Mouse (Mus musculus) embryonic facial prominence, embryonic 12.5 days (tissue): Measurements from ENCODE around the gene H2afx. TPM values are rescaled to one million over a fixed set of nuclear protein-coding genes. Genes with fewer than 3 reads are reported as not detected.
A peak's percentile ranks its signal among the peaks of the same experiment; 100 is the strongest.
"Not testable (repeated sequence)": the region's sequence is repeated elsewhere in the genome, so short reads cannot be mapped to it uniquely, and the experiment has no call there.

Experiments used
- ATAC-seq: fragments of 200-750 bp; cut with Nextera tagmentation; 2 replicates; pipeline ENCODE4 v1.8.0; 2017; ENCODE audit not compliant: insufficient number of reproducible peaks, insufficient read depth, low FRiP score, low TSS enrichment
- H3K27ac ChIP-seq: fragments of 300-500 bp; sonication (generic); 2 replicates; pipeline ENCODE4 v1.5.1; 2016; ENCODE audit warnings: mild to moderate bottlenecking
- H3K27me3 ChIP-seq: fragments of 300-500 bp; sonication (generic); 2 replicates; pipeline ENCODE4 v1.6.1; 2016; ENCODE audit warnings: mild to moderate bottlenecking, moderate library complexity
- H3K36me3 ChIP-seq: fragments of 300-500 bp; sonication (generic); 2 replicates; pipeline ENCODE4 v1.6.1; 2016; ENCODE audit warnings: mild to moderate bottlenecking
- H3K4me1 ChIP-seq: fragments of 300-500 bp; sonication (generic); 2 replicates; pipeline ENCODE4 v1.6.1; 2016
- H3K4me2 ChIP-seq: fragments of 300-500 bp; sonication (generic); replicated peaks from 2 replicates; pipeline ENCODE4 v1.6.1; 2016; ENCODE audit warnings: mild to moderate bottlenecking, moderate library complexity
- H3K4me3 ChIP-seq: fragments of 300-500 bp; sonication (generic); 2 replicates; pipeline ENCODE4 v1.5.1; 2016; ENCODE audit warnings: mild to moderate bottlenecking
- H3K9ac ChIP-seq: fragments of 300-500 bp; sonication (generic); 2 replicates; pipeline ENCODE4 v1.6.1; 2016; ENCODE audit warnings: mild to moderate bottlenecking, moderate library complexity
- H3K9me3 ChIP-seq: fragments of 300-500 bp; sonication (generic); 2 replicates; pipeline ENCODE4 v1.6.1; 2016; ENCODE audit warnings: mild to moderate bottlenecking, moderate library complexity
- WGBS: fragments of 180-500 bp; shearing (Covaris S2); methylation state at CpG from one replicate; pipeline ENCODE4 v1.1.7; 2016; 5-methylcytosine and 5-hydroxymethylcytosine counted together
- polyA plus RNA-seq: library from polyadenylated mRNA; unstranded; fragments of >200 nt; fragmentation: Nextera tagmentation; extraction: Ambion mirVana; gene quantifications from 2 replicates; pipeline ENCODE4 v1.2.1, GENCODE M21; 2016

Gene H2afx
- polyA plus RNA-seq, 1 experiment from 2014 or later = 399 TPM

DNA sequence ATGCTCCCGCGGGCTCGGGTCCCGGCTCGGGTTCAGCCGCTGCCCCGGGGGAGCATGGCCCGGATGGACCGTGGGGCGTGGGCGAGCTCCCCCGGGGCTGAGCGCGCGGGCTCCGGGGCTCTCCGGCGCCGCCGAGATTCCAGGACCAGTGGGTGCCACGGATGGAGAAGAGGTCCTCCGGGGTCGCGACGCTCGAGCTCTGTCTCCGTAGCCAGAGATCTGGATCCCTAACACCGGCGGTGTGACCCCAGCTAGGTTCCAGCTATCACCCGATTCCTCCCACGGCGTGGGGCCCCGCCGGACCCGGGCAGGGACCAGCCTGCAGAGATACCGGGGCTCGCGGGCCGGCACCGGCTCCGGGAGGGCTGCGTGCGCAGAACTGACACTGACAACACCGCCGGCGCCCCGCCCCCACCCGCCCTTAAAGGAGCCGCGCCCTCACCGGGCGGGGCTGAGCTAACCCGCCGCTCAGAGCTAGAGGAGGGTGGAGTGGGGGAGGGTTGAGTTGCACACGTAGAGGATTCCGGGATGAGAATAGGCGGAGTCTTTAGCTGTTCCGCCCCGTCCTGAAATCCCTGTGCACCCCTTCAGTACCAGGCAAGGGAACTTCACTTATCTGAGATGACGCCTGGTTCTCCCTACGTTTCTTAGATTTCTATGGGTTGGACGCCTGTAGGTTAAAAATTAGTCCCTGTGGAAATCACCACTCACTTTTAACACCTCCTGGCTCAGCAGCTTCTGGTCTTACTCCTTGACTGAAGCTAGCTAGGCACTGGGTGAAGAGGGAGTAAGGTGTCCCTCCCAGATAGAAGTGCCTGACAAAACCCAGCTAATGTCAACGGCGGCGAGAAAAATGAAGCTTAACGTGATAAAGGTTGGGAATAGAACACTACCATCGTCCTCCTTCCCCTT lies 14.4 kb upstream of the H2afx start, which contains the start of gene C2cd2l:
Gene C2cd2l, minus strand, starts transcription at position 399 of the 912 bp plus-strand sequence.
- H3K9ac ChIP-seq = peak within 1 kb of the TSS; percentile 89
- ATAC-seq = peak; percentile 98
- H3K4me1 ChIP-seq = peaks cover 19% of the 10 kb centered on the region
- H3K9me3 ChIP-seq = no peaks in the 10 kb centered on the region
- H3K36me3 ChIP-seq = peaks cover 22% of the 10 kb centered on the region
- peak within 1 kb of the TSS; percentile 91 for H3K4me3 ChIP-seq
- H3K4me2 ChIP-seq = peak within 1 kb of the TSS; percentile 92
- WGBS = under 1% methylated on average over 67 of the region's 67 CpGs
- peak within 1 kb of the TSS; percentile 58; the same call in 1 of the 2 replicates for H3K27ac ChIP-seq
- H3K27me3 ChIP-seq = no peaks in the 10 kb centered on the region

DNA sequence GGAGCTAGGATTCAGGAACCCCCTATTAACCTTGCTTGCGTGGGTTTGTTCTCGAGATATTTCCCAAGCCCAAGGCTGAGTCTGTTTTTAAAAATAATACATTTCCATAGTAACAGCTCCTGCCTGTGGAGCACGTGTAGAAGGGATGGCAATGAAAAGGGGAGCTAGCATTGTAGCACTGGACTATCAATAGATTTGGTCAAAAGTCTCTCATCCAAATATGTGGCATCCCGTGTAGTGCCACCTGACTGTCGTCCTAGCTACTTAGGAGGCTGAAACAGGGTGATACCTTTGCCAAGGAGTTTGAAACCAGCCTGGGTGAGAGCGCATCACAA lies 13.7 kb upstream of the H2afx start:
- H3K27ac ChIP-seq = 0 out of 2 replicates have a peak overlapping the region, but pooled peaks have one; percentile 58
- H3K4me2 ChIP-seq = peak overlapping the region; percentile 92
- H3K4me3 ChIP-seq = peak overlapping the region; percentile 91
- H3K4me1 ChIP-seq = peaks cover 21% of the 10 kb centered on the region
- H3K9me3 ChIP-seq = no peaks in the 10 kb centered on the region
- H3K36me3 ChIP-seq = peaks cover 16% of the 10 kb centered on the region
- peak overlapping the region; percentile 89; the same call in 1 of the 2 replicates for H3K9ac ChIP-seq
- no peaks in the 10 kb centered on the region for H3K27me3 ChIP-seq
- ATAC-seq = peak; percentile 4; the same call in 1 of the 2 replicates
- WGBS = 20% methylated on average over 6 of the region's 6 CpGs

DNA sequence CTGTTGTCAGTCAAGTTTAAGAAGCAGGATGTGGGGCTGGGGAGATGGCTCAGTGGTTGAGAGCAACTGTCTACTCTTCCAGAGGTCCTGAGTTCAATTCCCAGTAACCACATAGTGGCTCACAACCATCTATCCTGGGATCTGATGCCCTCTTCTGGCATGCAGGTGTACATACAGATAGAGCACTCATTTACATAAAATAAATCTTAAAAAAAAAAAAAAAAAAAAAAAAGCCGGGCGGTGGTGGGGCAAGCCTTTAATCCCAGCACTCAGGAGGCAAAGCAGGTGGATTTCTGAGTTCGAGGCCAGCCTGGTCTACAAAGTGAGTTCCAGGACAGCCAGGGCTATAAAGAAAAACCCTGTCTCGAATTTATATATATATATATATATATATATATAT lies 10.8 kb upstream of the H2afx start:
- H3K36me3 ChIP-seq, ATAC-seq, H3K4me2 ChIP-seq, H3K27me3 ChIP-seq, H3K4me3 ChIP-seq, H3K9me3 ChIP-seq, H3K27ac ChIP-seq, H3K9ac ChIP-seq: not testable (repeated sequence)
- WGBS = 92% methylated on average over 4 of the region's 4 CpGs
- H3K4me1 ChIP-seq = peaks cover 24% of the 10 kb centered on the region

DNA sequence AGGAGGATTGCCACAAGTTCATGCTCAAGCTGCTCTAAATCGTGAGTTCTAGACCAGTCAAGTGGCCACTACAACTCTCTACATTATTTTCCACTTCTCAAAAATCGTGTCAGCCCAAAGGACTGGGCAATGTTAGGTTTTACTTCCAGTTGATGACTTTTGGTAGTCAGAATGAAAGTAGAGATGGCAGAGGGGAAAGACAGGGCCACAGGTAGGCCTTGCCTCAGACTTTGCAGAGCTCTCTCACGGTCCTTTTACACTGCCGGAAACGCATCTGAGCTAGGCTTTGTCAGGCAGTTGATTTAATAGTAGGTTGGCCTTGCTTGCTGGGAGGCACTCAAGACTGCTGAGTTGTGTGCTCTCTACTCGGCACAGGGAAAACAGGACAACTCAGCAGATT lies 10.3 kb upstream of the H2afx start:
- no peak overlapping the region for H3K4me3 ChIP-seq
- no peak overlapping the region for H3K27ac ChIP-seq
- no peak overlapping the region for H3K9ac ChIP-seq
- WGBS = 81% methylated on average over 6 of the region's 6 CpGs
- H3K4me2 ChIP-seq = no peak overlapping the region
- no peak for ATAC-seq
- 0 out of 2 replicates have a peak, but pooled peaks cover 4% of the 10 kb centered on the region for H3K36me3 ChIP-seq
- no peaks in the 10 kb centered on the region for H3K27me3 ChIP-seq
- peaks cover 20% of the 10 kb centered on the region for H3K4me1 ChIP-seq
- H3K9me3 ChIP-seq = no peaks in the 10 kb centered on the region

- Histone ChIP-seq H3K36me3 (peaks cover 13% of the 10 kb centered on the region), H3K27ac (peak overlapping the region; percentile 90; the same call in 1 of the 2 replicates), H3K4me2 (peak overlapping the region; percentile 62), H3K4me3 (peak overlapping the region; percentile 73; the same call in 1 of the 2 replicates), H3K4me1 (peaks cover 16% of the 10 kb centered on the region)
- not testable (repeated sequence) for H3K9me3 ChIP-seq, H3K9ac ChIP-seq, ATAC-seq, H3K27me3 ChIP-seq
- 71% methylated on average over 7 of the region's 8 CpGs for WGBS
Observed at GRCm38 (mm10) chr9:44325032-44325767, 9.3 kb upstream of the H2afx start.

- Histone ChIP-seq H3K9me3 (no peaks in the 10 kb centered on the region), H3K9ac (peak within 1 kb of the TSS; percentile 91), H3K4me2 (peak within 1 kb of the TSS; percentile 62), H3K36me3 (peaks cover 19% of the 10 kb centered on the region), H3K27ac (peak within 1 kb of the TSS; percentile 90), H3K27me3 (no peaks in the 10 kb centered on the region), H3K4me3 (peak within 1 kb of the TSS; percentile 73), H3K4me1 (peaks cover 13% of the 10 kb centered on the region)
- 5% methylated on average over 12 of the region's 12 CpGs for WGBS
- ATAC-seq = 0 out of 2 replicates have a peak, but pooled peaks have one; percentile 37
Observed at GRCm38 (mm10) chr9:44325768-44326370, 8.6 kb upstream of the H2afx start, which contains the start of gene Dpagt1. TSS of gene Dpagt1 (plus strand) at chr9:44326019.

- peak; percentile 80; the same call in 1 of the 2 replicates for ATAC-seq
- H3K9ac ChIP-seq = peak overlapping the region; percentile 91
- no peaks in the 10 kb centered on the region for H3K27me3 ChIP-seq
- H3K4me3 ChIP-seq = peak overlapping the region; percentile 73
- H3K4me2 ChIP-seq = peak overlapping the region; percentile 62
- no peaks in the 10 kb centered on the region for H3K9me3 ChIP-seq
- H3K4me1 ChIP-seq = peaks cover 12% of the 10 kb centered on the region
- H3K27ac ChIP-seq = peak overlapping the region; percentile 90
- WGBS = under 1% methylated on average over 38 of the region's 38 CpGs
- peaks cover 24% of the 10 kb centered on the region for H3K36me3 ChIP-seq
Observed at GRCm38 (mm10) chr9:44326371-44327063, 8.0 kb upstream of the H2afx start.

- peaks cover 12% of the 10 kb centered on the region for H3K4me1 ChIP-seq
- peak overlapping the region; percentile 73 for H3K4me3 ChIP-seq
- H3K27ac ChIP-seq = peak overlapping the region; percentile 90
- H3K9ac ChIP-seq = peak overlapping the region; percentile 91
- H3K36me3 ChIP-seq = peaks cover 30% of the 10 kb centered on the region
- H3K4me2 ChIP-seq = peak overlapping the region; percentile 62
- WGBS = under 1% methylated on average over 22 of the region's 22 CpGs
- H3K27me3 ChIP-seq = no peaks in the 10 kb centered on the region
- ATAC-seq = peak; percentile 74
- no peaks in the 10 kb centered on the region for H3K9me3 ChIP-seq
Observed at GRCm38 (mm10) chr9:44327064-44327711, 7.3 kb upstream of the H2afx start.

- peak overlapping the region; percentile 62 for H3K4me2 ChIP-seq
- peaks cover 36% of the 10 kb centered on the region for H3K36me3 ChIP-seq
- ATAC-seq = no peak
- H3K27ac ChIP-seq = 0 out of 2 replicates have a peak overlapping the region, but pooled peaks have one; percentile 90
- peak overlapping the region; percentile 91; the same call in 1 of the 2 replicates for H3K9ac ChIP-seq
- H3K27me3 ChIP-seq = no peaks in the 10 kb centered on the region
- no peaks in the 10 kb centered on the region for H3K9me3 ChIP-seq
- peaks cover 12% of the 10 kb centered on the region for H3K4me1 ChIP-seq
- WGBS = 88% methylated on average over 5 of the region's 5 CpGs
- peak overlapping the region; percentile 73 for H3K4me3 ChIP-seq
Observed at GRCm38 (mm10) chr9:44327926-44328325, 6.6 kb upstream of the H2afx start.

GRCm38 (mm10) chr9:44330736-44331135 lies 3.8 kb upstream of the H2afx start:
- peaks cover 47% of the 10 kb centered on the region for H3K36me3 ChIP-seq
- no peaks in the 10 kb centered on the region for H3K9me3 ChIP-seq
- no peak overlapping the region for H3K4me3 ChIP-seq
- H3K9ac ChIP-seq = no peak overlapping the region
- no peak overlapping the region for H3K4me2 ChIP-seq
- no peak overlapping the region for H3K27ac ChIP-seq
- 95% methylated on average over 6 of the region's 6 CpGs for WGBS
- H3K27me3 ChIP-seq = no peaks in the 10 kb centered on the region
- ATAC-seq = no peak
- H3K4me1 ChIP-seq = peaks cover 10% of the 10 kb centered on the region
